Mouse (Mus musculus) kidney, embryonic 16.5 days (tissue): ENCODE measurements around the gene Map3k21. TPM values are rescaled to one million over a fixed set of nuclear protein-coding genes. Genes with fewer than 3 reads are reported as not detected.

Source experiments
- ATAC-seq: fragments of 200-750 bp; cut with Nextera tagmentation; 2 replicates; pipeline ENCODE4 v1.8.0; 2017; ENCODE audit warnings: moderate TSS enrichment; ENCODE audit not compliant: low FRiP score, low TSS enrichment
- H3K27ac ChIP-seq: fragments of 300-500 bp; sonication (generic); 2 replicates; pipeline ENCODE4 v1.5.1; 2014; ENCODE audit warnings: low read length
- H3K27me3 ChIP-seq: fragments of 300-500 bp; sonication (generic); 2 replicates; pipeline ENCODE4 v1.6.1; 2014; ENCODE audit warnings: low read length, control low read depth, mixed read lengths; ENCODE audit not compliant: insufficient read depth
- H3K36me3 ChIP-seq: fragments of 300-500 bp; sonication (generic); 2 replicates; pipeline ENCODE4 v1.6.1; 2014; ENCODE audit warnings: low read length, control low read depth, mixed read lengths; ENCODE audit not compliant: insufficient read depth
- H3K4me1 ChIP-seq: fragments of 300-500 bp; sonication (generic); 2 replicates; pipeline ENCODE4 v1.6.1; 2014; ENCODE audit warnings: low read length, control low read depth, mixed read lengths; ENCODE audit not compliant: insufficient read depth
- H3K4me2 ChIP-seq: fragments of 300-500 bp; sonication (generic); replicated peaks from 2 replicates; pipeline ENCODE4 v1.6.1; 2014; ENCODE audit warnings: low read depth, low read length
- H3K4me3 ChIP-seq: fragments of 300-500 bp; sonication (generic); 2 replicates; pipeline ENCODE4 v1.5.1; 2014; ENCODE audit warnings: mild to moderate bottlenecking, low read length
- H3K9ac ChIP-seq: fragments of 300-500 bp; sonication (generic); replicated peaks from 2 replicates; pipeline ENCODE4 v1.6.1; 2014; ENCODE audit warnings: low read length
- H3K9me3 ChIP-seq: fragments of 300-500 bp; sonication (generic); 2 replicates; pipeline ENCODE4 v1.6.1; 2016; ENCODE audit warnings: low read length, control low read depth
- WGBS: fragments of 180-500 bp; shearing (Covaris S2); extraction: QIAGEN DNeasy Blood & Tissue Kit; methylation state at CpG from one replicate; pipeline ENCODE4 v1.1.7; 2014; 5-methylcytosine and 5-hydroxymethylcytosine counted together
- polyA plus RNA-seq: library from polyadenylated mRNA; unstranded; fragments of >200 nt; fragmentation: Nextera tagmentation; extraction: Ambion mirVana; gene quantifications from 2 replicates; pipeline ENCODE4 v1.2.1, GENCODE M21; 2015

Gene Map3k21
- polyA plus RNA-seq, 1 experiment from 2014 or later = 3.9 TPM

DNA sequence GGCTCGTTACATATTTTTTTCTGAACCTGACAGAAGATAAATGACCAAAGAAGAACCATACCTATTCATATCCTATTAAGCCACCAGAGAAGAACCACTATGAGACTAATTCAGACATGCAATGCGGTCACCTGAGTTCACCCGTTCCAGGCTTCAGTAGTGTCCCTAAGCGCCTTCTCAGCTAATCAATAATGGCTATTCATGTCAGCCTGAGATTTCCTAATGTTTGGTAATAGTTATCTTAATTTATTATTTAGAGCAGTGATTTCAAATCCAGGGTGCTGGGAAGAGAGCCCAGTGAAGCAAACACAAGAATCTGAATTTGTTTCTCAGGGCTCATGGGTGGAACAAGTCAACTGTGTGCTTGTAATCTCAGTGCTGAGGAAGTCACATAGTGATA is 73.9 kb downstream of the Map3k21 start:
- no peak overlapping the region for H3K27ac ChIP-seq
- H3K4me2 ChIP-seq = no peak overlapping the region
- H3K4me3 ChIP-seq = no peak overlapping the region
- H3K27me3 ChIP-seq = no peaks in the 10 kb centered on the region
- ATAC-seq = no peak
- H3K36me3 ChIP-seq = no peaks in the 10 kb centered on the region
- H3K9ac ChIP-seq = no peak overlapping the region
- 94% methylated on average over 4 of the region's 4 CpGs for WGBS
- no peaks in the 10 kb centered on the region for H3K9me3 ChIP-seq
- 0 out of 2 replicates have a peak, but pooled peaks cover 5% of the 10 kb centered on the region for H3K4me1 ChIP-seq

DNA sequence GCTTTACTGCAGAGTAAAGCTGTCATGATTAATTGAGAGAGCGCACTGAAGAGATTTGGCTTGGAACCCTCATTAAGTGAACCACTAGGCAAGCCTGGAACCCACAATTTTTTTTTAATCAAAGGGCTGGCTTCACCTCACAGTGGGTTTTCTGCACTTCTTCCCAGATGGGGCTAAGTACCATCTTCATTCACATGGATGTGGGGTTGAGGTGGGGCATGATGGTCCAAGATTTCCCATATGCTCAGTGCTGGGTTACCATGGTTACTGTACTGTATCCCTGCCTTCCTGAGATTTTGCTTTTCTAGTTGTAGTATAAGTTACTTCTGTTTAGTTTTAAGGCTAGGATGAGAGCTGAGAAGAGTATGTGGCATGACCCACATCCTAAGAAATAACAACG is 75.1 kb downstream of the Map3k21 start:
- Histone ChIP-seq H3K27me3 (no peaks in the 10 kb centered on the region), H3K9me3 (no peaks in the 10 kb centered on the region), H3K4me2 (no peak overlapping the region), H3K4me3 (no peak overlapping the region), H3K9ac (no peak overlapping the region), H3K36me3 (no peaks in the 10 kb centered on the region), H3K27ac (no peak overlapping the region), H3K4me1 (0 out of 2 replicates have a peak, but pooled peaks cover 5% of the 10 kb centered on the region)
- no peak for ATAC-seq
- 94% methylated on average over 2 of the region's 2 CpGs for WGBS

DNA sequence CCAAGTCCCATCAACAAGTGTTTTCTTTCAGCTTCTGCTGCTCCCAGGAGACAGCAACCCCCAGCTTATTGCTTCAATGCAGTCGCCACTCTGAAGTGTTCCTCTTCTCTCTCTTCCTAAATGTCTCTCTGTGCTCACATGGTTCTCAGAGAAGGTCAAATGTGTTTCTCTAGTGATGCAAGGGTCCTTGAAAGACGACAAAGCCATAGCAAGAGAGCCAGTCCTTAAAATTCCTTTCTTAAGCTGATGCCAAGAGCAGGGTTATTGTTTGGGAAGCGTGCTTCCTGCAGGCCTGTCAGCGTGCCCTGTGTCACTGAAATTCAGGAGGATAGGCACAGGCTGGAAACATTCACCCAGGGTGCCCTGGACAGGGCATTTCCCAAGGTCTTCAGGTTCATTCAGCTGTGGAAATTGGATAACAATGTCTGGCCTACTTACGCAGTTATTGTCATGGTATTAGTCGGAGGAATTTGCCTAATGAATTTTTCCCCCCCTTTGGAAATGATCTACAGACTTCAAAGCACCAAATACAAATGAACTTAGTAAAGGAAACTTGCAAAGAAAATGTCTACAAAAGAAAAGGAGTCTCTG is 76.8 kb downstream of the Map3k21 start:
- 48% methylated on average over 6 of the region's 6 CpGs for WGBS
- Histone ChIP-seq H3K36me3 (no peaks in the 10 kb centered on the region), H3K4me1 (0 out of 2 replicates have a peak, but pooled peaks cover 5% of the 10 kb centered on the region)

DNA sequence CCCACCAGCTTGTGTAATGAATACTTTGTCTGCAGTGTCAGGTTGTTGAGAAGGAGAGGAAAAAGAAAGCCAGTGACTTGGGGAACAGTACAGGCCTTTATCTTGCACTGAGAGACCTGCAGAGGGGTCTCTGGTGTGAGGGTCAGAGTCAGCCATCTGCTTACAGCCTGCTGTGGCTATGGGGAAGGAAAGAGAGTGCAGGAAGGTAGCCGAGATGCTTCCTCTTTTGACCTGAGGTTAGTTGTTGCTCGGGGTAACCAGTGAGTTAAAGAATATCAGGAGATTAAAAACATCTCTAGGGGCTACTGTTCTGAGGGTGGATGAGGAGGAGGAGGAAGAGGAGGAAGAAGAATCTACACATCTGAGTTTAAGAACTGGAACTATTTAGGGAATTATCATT is 77.7 kb downstream of the Map3k21 start:
- no peaks in the 10 kb centered on the region for H3K36me3 ChIP-seq
- no peak overlapping the region for H3K4me2 ChIP-seq
- H3K9ac ChIP-seq = no peak overlapping the region
- H3K27ac ChIP-seq = no peak overlapping the region
- H3K4me3 ChIP-seq = no peak overlapping the region
- ATAC-seq = no peak
- 0 out of 2 replicates have a peak, but pooled peaks cover 2% of the 10 kb centered on the region for H3K27me3 ChIP-seq
- WGBS = 59% methylated on average over 2 of the region's 2 CpGs
- H3K4me1 ChIP-seq = 0 out of 2 replicates have a peak, but pooled peaks cover 5% of the 10 kb centered on the region
- H3K9me3 ChIP-seq = no peaks in the 10 kb centered on the region

More for the DNA sequence above, 76.8 kb downstream of the Map3k21 start:
- no peak overlapping the region for H3K4me2 ChIP-seq
- H3K27ac ChIP-seq = no peak overlapping the region
- H3K9me3 ChIP-seq = no peaks in the 10 kb centered on the region
- no peaks in the 10 kb centered on the region for H3K27me3 ChIP-seq
- no peak overlapping the region for H3K4me3 ChIP-seq
- no peak for ATAC-seq
- no peak overlapping the region for H3K9ac ChIP-seq

DNA sequence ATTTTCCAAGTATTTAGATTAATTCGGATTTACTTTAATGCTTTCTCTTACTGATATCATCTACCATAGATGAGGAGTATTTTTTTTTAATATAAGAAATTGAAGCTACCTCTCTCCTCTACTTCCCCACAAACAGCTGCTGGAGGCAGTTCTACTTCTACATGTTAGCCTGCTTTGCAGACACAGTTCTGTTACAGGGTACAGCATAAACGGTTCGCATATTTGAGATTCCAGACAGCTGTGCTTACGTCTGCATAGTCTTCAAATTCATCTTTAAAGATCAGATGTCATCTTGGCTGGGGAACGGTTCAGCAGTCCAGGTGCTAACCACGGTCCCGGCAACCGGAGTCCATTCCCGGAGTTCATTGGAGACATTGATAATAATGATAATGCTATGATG is 83.4 kb downstream of the Map3k21 start:
- H3K4me2 ChIP-seq = no peak overlapping the region
- no peaks in the 10 kb centered on the region for H3K9me3 ChIP-seq
- H3K9ac ChIP-seq = no peak overlapping the region
- no peak overlapping the region for H3K4me3 ChIP-seq
- H3K27me3 ChIP-seq = peaks cover 25% of the 10 kb centered on the region
- WGBS = 65% methylated on average over 9 of the region's 9 CpGs
- ATAC-seq = no peak
- H3K4me1 ChIP-seq = peaks cover 5% of the 10 kb centered on the region; the same call in 1 of the 2 replicates
- H3K27ac ChIP-seq = no peak overlapping the region
- H3K36me3 ChIP-seq = no peaks in the 10 kb centered on the region

DNA sequence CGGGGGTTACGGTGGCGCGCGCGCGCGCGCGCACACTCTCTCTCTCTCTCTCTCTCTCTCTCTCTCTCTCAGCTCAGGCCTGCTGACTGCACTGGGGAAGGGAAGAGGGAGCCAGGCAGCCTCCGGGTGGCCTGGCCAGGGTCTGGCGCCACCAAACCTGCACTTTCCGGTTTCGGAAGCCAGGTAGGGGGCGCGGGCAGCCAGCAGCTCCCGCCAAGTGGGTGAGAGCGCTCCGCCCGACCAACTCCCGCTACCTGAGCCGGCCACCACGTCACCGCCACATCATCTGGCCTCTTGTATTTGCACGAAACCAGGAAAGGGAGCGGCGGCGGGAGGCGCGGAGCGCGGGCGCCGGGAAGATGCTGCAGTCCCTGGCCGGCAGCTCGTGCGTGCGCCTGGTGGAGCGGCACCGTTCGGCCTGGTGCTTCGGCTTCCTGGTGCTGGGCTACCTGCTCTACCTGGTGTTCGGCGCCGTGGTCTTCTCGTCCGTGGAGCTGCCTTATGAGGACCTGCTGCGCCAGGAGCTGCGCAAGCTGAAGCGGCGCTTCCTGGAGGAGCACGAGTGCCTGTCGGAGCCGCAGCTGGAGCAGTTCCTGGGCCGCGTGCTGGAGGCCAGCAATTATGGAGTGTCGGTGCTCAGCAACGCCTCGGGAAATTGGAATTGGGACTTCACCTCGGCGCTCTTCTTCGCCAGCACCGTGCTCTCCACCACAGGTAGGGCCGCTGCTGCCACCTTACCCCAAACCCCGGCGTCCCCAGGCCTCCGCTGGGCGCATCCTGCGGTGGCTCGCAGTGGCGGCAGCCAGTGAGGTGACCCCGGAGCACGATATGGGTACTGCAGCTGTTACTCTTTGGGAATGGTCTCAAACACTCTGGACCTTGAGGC is 85.1 kb downstream of the Map3k21 start, which contains the start of gene Kcnk1:
TSS of gene Kcnk1 (plus strand) at position 70 of the 886 bp plus-strand sequence.
- H3K36me3 ChIP-seq = no peaks in the 10 kb centered on the region
- peak within 1 kb of the TSS; percentile 62 for H3K4me3 ChIP-seq
- under 1% methylated on average over 73 of the region's 73 CpGs for WGBS
- peak within 1 kb of the TSS; percentile 88 for H3K4me2 ChIP-seq
- no peaks in the 10 kb centered on the region for H3K9me3 ChIP-seq
- H3K4me1 ChIP-seq = peaks cover 15% of the 10 kb centered on the region; the same call in 1 of the 2 replicates
- peak; percentile 89 for ATAC-seq
- peak within 1 kb of the TSS; percentile 72 for H3K9ac ChIP-seq
- peaks cover 25% of the 10 kb centered on the region for H3K27me3 ChIP-seq
- peak within 1 kb of the TSS; percentile 75 for H3K27ac ChIP-seq

DNA sequence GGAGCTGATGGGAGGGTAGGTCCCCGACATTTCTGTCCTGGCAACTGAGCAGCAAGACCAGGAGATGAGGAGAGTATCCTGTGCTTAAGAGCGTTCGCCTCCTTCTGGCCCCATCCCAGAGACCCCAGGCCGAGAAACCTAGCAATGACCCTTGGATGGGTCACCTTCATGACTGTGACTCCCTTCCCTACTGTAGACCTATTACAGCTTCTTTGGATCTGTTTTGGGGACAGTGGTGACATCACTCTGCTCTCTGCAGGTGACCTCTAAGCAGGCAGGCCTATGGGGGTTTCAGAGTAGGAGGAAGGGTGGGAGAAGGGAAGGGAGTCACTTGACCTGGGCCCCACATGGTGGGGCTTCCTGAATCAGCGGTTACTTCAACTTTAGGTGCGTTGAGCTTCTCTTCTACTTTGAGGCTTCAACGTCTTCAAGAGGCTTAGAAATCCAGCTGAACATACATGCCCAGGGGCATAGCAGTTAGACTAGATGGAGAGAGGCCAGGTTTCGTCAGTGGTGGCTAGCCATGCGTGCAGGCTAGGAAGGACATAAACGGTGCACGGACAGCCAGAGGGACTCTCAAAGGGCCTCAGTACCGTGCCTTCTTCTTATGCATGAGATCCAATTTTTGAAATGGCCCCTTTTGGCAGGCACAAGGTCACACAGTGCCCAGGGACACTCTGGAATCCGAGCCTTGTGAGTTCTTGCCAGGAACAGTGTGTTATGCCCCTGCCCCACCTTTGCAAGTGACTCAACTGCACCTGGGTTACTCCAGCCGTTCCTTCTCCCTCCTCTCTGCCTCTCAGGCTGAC is 86.0 kb downstream of the Map3k21 start:
- peaks cover 25% of the 10 kb centered on the region for H3K27me3 ChIP-seq
- H3K9me3 ChIP-seq = no peaks in the 10 kb centered on the region
- peak overlapping the region; percentile 75 for H3K27ac ChIP-seq
- no peaks in the 10 kb centered on the region for H3K36me3 ChIP-seq
- H3K4me2 ChIP-seq = peak overlapping the region; percentile 88
- peaks cover 15% of the 10 kb centered on the region; the same call in 1 of the 2 replicates for H3K4me1 ChIP-seq
- WGBS = 9% methylated on average over 14 of the region's 14 CpGs
- peak; percentile 58 for ATAC-seq
- H3K9ac ChIP-seq = peak overlapping the region; percentile 72
- H3K4me3 ChIP-seq = peak overlapping the region; percentile 62

DNA sequence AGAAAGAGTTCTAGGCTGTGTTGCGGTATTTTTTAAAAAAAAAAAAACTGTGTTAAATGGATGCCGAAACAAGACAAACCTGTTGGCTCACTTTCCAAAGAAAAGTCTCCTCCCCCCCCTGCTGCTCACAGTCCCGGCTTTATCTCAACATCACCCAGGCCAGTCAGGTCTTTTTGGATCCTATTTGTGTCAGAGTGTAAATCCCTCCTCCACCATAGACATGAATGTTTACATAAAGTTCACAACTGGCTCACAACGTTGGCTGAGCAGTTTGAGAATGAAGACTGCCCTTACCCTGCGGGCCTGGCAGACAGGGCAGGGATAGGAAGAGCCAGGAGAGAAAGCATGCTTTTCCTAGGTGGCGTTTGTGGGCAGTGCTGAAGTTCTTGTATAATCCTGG is 86.7 kb downstream of the Map3k21 start:
- H3K9ac ChIP-seq = peak overlapping the region; percentile 37
- H3K36me3 ChIP-seq = no peaks in the 10 kb centered on the region
- no peaks in the 10 kb centered on the region for H3K9me3 ChIP-seq
- H3K4me2 ChIP-seq = peak overlapping the region; percentile 46
- H3K4me1 ChIP-seq = peaks cover 15% of the 10 kb centered on the region; the same call in 1 of the 2 replicates
- WGBS = 21% methylated on average over 6 of the region's 6 CpGs
- H3K4me3 ChIP-seq = peak overlapping the region; percentile 62
- peak overlapping the region; percentile 75 for H3K27ac ChIP-seq
- H3K27me3 ChIP-seq = peaks cover 25% of the 10 kb centered on the region
- no peak for ATAC-seq
